Mouse (Mus musculus) embryonic facial prominence, embryonic 12.5 days (tissue): ENCODE data around the gene Acp1. TPM values are rescaled to one million over a fixed set of nuclear protein-coding genes. Genes with fewer than 3 reads are reported as not detected.

Source experiments
- ATAC-seq: fragments of 200-750 bp; cut with Nextera tagmentation; 2 replicates; pipeline ENCODE4 v1.8.0; 2017; ENCODE audit not compliant: insufficient number of reproducible peaks, insufficient read depth, low FRiP score, low TSS enrichment
- H3K27ac ChIP-seq: fragments of 300-500 bp; sonication (generic); 2 replicates; pipeline ENCODE4 v1.5.1; 2016; ENCODE audit warnings: mild to moderate bottlenecking
- H3K27me3 ChIP-seq: fragments of 300-500 bp; sonication (generic); 2 replicates; pipeline ENCODE4 v1.6.1; 2016; ENCODE audit warnings: mild to moderate bottlenecking, moderate library complexity
- H3K36me3 ChIP-seq: fragments of 300-500 bp; sonication (generic); 2 replicates; pipeline ENCODE4 v1.6.1; 2016; ENCODE audit warnings: mild to moderate bottlenecking
- H3K4me1 ChIP-seq: fragments of 300-500 bp; sonication (generic); 2 replicates; pipeline ENCODE4 v1.6.1; 2016
- H3K4me2 ChIP-seq: fragments of 300-500 bp; sonication (generic); replicated peaks from 2 replicates; pipeline ENCODE4 v1.6.1; 2016; ENCODE audit warnings: mild to moderate bottlenecking, moderate library complexity
- H3K4me3 ChIP-seq: fragments of 300-500 bp; sonication (generic); 2 replicates; pipeline ENCODE4 v1.5.1; 2016; ENCODE audit warnings: mild to moderate bottlenecking
- H3K9ac ChIP-seq: fragments of 300-500 bp; sonication (generic); 2 replicates; pipeline ENCODE4 v1.6.1; 2016; ENCODE audit warnings: mild to moderate bottlenecking, moderate library complexity
- H3K9me3 ChIP-seq: fragments of 300-500 bp; sonication (generic); 2 replicates; pipeline ENCODE4 v1.6.1; 2016; ENCODE audit warnings: mild to moderate bottlenecking, moderate library complexity
- WGBS: fragments of 180-500 bp; shearing (Covaris S2); methylation state at CpG from one replicate; pipeline ENCODE4 v1.1.7; 2016; 5-methylcytosine and 5-hydroxymethylcytosine counted together
- polyA plus RNA-seq: library from polyadenylated mRNA; unstranded; fragments of >200 nt; fragmentation: Nextera tagmentation; extraction: Ambion mirVana; gene quantifications from 2 replicates; pipeline ENCODE4 v1.2.1, GENCODE M21; 2016

Acp1 gene
- polyA plus RNA-seq, 1 experiment from 2014 or later = 153 TPM

GRCm38 (mm10) chr12:30856172-30856571 lies 55.2 kb downstream of the Acp1 start:
- Histone ChIP-seq H3K9me3 (no peaks in the 10 kb centered on the region), H3K4me1 (no peaks in the 10 kb centered on the region), H3K27ac (no peak overlapping the region), H3K9ac (no peak overlapping the region), H3K36me3 (no peaks in the 10 kb centered on the region), H3K4me2 (no peak overlapping the region), H3K4me3 (no peak overlapping the region), H3K27me3 (no peaks in the 10 kb centered on the region)
- WGBS = 88% methylated on average over 5 of the region's 5 CpGs
- no peak for ATAC-seq

GRCm38 (mm10) chr12:30855442-30856159 lies 55.8 kb downstream of the Acp1 start:
- H3K9ac ChIP-seq = no peak overlapping the region
- H3K9me3 ChIP-seq = no peaks in the 10 kb centered on the region
- H3K36me3 ChIP-seq = no peaks in the 10 kb centered on the region
- no peak overlapping the region for H3K27ac ChIP-seq
- H3K4me1 ChIP-seq = no peaks in the 10 kb centered on the region
- no peak for ATAC-seq
- H3K4me3 ChIP-seq = no peak overlapping the region
- WGBS = 73% methylated on average over 6 of the region's 6 CpGs
- H3K27me3 ChIP-seq = no peaks in the 10 kb centered on the region
- no peak overlapping the region for H3K4me2 ChIP-seq

DNA sequence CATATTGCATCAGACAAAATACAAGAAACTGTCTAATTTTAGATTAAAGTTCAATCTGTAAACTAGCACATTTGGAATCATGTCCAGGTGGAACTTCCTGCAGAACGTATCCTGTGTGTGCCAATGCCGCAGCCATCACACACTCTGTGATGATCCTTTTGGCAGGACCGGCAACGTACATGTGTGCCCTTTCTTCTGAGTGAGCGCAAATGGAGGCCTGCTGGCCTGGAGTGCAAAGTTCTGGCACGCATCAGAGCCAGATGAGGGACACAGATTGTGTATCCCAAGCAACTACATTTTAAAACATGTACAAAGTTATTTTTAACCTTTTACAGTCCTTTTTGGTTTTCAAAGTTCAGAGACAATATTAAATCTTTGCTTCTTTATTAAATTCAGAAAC lies 59.5 kb downstream of the Acp1 start:
- Histone ChIP-seq H3K4me2 (no peak overlapping the region), H3K27me3 (no peaks in the 10 kb centered on the region), H3K27ac (no peak overlapping the region), H3K9ac (no peak overlapping the region), H3K36me3 (no peaks in the 10 kb centered on the region), H3K9me3 (no peaks in the 10 kb centered on the region), H3K4me1 (no peaks in the 10 kb centered on the region), H3K4me3 (no peak overlapping the region)
- 84% methylated on average over 6 of the region's 6 CpGs for WGBS
- ATAC-seq = no peak

- WGBS = 73% methylated on average over 2 of the region's 2 CpGs
- no peak overlapping the region for H3K27ac ChIP-seq
- no peak overlapping the region for H3K4me3 ChIP-seq
- H3K9me3 ChIP-seq = no peaks in the 10 kb centered on the region
- no peaks in the 10 kb centered on the region for H3K4me1 ChIP-seq
- no peak for ATAC-seq
- no peak overlapping the region for H3K9ac ChIP-seq
- no peaks in the 10 kb centered on the region for H3K36me3 ChIP-seq
- H3K27me3 ChIP-seq = no peaks in the 10 kb centered on the region
- H3K4me2 ChIP-seq = no peak overlapping the region
Observed at GRCm38 (mm10) chr12:30850902-30851301, 60.5 kb downstream of the Acp1 start.

- no peaks in the 10 kb centered on the region for H3K27me3 ChIP-seq
- ATAC-seq = no peak
Observed at GRCm38 (mm10) chr12:30848521-30848920, 62.9 kb downstream of the Acp1 start.

More at GRCm38 (mm10) chr12:30848521-30848920, 62.9 kb downstream of the Acp1 start:
- Histone ChIP-seq H3K4me1 (no peaks in the 10 kb centered on the region), H3K9me3 (no peaks in the 10 kb centered on the region), H3K36me3 (no peaks in the 10 kb centered on the region), H3K27ac (no peak overlapping the region), H3K9ac (no peak overlapping the region), H3K4me3 (no peak overlapping the region), H3K4me2 (no peak overlapping the region)
- 33% methylated on average over 1 of the region's 1 CpGs for WGBS

Other genes starting within 250 kb of the Acp1 start
- gene Alkal2, start 27.3 kb downstream of the Acp1 start, polyA plus RNA-seq = 9.1 and 15.0 TPM in 2 replicates
- gene Sh3yl1, start 79 bp upstream of the Acp1 start, polyA plus RNA-seq = 21.8 and 22.7 TPM in 2 replicates
- gene Fam110c, start 162.3 kb upstream of the Acp1 start, polyA plus RNA-seq = 0.24 and 0.74 TPM in 2 replicates